Mouse (Mus musculus) layer of hippocampus, adult 11-12 months (tissue): ENCODE data around the gene Xpr1.

Experiments used
- DNase-seq: peaks from one replicate; pipeline ENCODE4 v3.0.0; 2022; ENCODE audit warnings: low spot score

The Xpr1 gene

DNA sequence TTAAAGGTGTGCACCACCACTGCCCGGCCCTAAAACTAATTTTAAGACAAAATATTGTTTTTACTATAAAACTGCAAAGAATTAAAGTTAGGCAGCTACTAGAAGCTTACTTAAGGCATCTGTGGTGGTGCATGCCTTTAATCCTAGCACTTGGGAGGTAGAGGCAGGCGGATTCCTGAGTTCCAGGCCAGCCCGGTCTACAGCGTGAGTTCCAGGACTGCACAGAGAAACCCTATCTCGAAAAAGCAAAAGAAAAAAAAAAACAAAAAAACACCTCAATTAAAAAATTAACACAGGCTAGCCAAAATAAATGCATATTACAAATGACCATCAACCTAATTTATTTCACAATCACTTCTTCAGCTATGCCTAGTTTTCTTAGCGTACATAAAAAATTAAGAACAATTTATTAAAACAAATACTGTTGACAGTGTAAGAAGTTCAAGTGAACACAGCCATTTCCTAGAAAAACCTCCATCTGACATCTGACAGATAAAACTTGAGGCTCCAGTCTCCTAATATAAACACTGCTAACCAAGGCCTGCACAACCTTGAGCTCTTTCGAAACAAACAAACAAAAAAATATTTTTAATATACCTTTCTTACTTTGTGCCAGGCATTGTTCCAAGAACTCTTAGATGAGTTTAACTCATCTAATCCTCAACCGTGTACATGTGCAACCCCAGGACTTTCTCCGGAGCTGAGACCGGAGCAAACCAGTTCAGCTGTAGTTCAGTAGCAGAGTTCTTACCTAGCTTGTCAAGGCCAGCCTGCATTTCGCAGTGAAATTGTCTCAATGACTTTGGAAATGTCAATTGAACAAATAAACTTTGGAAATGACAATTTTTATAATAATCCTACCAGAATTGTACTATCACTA lies 9.3 kb downstream of the Xpr1 start:
- DNase-seq: no peak

DNA sequence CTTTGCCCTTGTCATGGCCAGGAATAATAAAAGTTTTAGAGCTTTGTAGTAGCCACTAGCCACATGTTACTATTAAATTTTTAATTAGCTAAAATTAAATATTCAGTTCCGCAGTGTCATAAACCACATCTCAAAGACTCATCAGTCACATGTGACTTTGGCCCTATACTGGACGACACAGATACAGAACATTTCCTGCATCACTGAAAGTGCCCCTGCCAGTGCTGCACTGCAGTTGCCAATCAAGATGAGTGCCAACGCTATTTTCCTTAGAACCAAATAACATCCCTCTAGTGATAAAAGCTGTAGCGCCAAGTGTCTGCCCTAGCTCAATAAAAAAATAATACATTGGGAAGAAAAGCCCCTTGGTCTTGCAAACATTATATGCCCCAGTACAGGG lies 17.2 kb downstream of the Xpr1 start:
- DNase-seq: no peak

DNA sequence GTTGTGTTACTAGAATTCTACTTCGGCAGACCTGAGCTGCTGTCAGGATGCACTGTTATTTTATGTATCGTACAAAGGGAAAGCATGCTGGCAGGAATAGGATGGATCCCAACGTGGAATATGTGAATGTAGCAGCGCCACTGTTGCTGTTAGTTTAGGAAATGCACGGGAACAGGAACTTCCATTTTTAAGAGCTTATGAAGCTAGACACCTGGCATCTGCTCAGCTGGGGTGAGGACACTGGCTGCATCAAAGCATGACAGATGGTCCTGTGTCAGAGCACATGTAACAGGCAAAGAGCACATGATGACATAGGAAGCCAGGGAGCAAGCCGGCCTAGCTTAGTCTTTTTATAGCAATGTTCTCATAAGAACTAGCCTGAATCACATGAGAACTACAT lies 22.4 kb downstream of the Xpr1 start:
- no peak for DNase-seq

DNA sequence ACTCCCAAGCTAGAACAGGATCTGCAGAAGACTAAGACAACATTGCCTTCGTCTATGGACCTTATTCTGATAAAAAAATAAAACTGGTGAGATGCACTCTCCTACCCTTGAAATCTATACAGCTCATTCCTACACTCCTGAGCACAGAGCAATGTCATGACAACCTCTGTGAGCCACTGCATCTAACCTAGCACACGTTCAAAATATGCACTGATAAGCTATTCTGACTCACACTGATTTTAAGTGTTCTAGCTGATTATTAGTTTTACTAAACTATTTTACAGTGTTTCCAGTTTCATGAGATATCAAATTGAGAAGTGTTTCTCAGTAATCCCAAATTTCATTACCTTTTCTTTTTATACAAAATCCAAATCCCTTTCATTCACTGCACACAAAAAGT lies 23.2 kb downstream of the Xpr1 start:
- no peak for DNase-seq

DNA sequence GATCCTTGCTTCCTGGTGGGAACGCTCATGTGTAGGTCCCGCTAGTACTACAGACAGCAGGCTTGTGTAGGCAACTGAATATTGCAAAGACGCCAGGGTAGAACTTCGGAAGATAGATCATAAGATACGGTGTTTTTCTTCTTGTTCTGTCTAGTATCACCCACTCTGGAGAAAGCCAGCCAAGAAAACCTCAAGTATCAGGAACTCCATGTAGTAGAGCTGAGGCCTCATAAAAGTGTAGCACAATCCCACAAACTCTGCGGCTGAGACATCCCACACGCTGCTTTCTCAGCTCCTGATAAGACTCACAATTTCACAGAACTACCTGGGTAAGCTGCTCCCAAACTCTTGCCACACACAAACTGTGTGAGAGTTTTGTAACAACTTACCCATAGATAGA lies 24.4 kb downstream of the Xpr1 start:
- no peak for DNase-seq

DNA sequence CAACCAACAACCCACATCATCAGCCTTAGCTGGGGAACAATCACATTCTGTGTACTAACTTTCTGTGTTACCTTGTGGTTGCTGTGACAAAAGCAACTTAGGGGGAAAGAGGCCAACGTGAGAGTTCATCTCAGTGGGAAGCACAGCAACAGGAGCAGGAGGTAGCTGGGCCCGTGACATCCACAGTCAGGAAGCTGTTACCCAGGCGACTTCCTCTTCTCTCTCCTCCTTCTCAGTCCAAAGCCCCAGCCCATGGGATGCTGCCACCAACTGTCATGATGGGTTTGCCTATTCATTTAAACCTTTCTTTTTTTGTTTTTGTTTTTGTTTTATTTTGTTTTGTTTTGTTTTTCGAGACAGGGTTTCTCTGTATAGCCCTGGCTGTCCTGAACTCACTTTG lies 25.7 kb downstream of the Xpr1 start:
- DNase-seq: no peak

DNA sequence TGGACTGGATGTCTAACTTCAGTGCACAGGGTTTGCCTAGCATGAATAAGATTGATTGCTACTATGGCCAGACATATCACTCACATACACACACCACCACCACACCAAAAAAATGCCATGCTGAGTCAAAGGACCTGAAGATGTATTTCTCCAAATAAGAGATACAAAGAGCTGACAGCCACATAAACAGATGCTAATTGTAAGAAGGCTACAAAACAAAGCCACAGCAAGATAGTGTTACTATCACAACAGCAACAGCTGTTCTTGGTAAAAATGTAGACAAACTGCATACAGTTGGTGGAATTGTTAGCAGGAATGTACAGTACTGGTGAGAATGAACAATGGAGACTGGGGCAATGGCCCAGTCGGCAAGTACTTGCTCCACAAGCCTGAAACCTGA lies 28.8 kb downstream of the Xpr1 start:
- no peak for DNase-seq

DNA sequence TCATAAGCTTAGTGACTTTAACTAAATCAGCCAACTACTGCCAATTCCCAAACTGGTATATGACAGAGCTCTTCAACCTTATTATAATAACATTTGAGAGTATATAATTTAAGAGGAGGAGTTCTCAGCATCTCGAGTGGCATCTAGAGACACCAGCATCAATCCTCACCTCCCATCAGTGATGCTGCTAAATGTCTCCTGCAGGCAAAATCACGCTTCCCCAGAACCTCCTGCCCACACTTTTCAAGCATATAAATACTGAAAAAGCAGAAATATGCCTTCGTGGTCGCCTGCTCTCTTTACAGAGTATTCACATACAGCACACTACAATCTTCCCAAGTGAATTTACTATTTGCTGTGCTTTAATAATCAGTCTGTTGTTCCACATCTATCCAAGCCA lies 30.7 kb downstream of the Xpr1 start:
- no peak for DNase-seq

DNA sequence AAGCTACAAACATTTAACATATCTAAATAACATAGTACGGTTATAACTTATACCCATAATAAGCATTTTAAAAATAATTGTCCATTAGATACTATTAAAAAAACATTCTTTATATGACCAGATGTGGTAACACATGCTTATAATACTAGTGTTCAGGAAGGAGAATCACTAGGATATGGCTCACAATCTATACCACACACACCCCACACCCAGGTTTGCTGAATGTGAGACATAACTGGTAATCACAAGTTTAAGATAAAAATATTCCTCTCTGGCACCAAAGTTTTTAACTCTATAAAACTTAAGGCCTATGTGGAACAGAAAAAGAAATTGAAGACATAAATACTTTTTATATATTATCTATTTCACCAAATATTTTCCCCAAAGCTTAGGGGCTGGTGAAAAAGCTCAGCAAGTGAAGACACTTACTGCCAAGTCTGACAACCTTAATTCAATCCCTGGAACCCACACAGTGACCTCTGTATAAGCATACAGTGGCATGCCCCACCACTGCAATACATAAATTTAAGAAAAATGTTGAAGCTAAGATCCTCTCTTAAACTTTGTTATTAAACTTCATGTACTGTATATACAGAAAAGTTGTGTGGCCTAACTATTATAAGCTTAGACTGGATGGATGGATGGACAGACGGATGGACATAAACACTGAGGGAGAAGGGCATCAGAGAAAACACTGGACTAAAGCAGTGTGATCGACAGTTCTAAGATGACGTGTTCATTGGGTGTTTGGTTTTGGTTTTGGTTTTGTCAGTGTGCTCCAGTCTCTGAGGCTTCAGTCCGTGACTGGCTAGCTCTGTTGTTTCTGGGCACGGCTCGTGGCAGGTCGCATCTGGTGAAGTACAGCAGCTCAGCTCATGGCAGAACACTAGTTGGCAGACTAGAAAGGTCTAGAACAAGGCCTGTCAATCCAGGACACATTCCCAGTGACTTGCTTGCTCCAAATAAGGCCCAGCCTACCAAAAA lies 33.6 kb downstream of the Xpr1 start:
- no peak for DNase-seq

DNA sequence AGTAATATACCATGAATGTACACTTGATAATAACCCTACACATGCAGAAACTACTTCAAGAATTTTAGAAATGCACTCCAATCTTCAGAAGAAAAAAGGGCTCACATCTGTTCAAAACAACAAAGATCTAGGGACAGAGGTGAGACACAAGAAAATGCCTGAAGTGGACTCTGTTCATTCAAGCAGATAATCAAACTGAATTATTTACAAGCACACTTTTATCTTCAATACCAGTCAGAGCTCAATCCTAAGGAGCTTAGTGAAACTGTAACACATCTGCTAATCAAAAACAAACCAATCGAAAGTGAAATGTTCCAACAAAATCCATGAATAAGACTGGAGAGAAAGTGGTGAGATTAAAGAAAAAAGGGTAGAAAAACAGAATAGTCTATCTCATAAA lies 35.3 kb downstream of the Xpr1 start:
- DNase-seq: no peak

DNA sequence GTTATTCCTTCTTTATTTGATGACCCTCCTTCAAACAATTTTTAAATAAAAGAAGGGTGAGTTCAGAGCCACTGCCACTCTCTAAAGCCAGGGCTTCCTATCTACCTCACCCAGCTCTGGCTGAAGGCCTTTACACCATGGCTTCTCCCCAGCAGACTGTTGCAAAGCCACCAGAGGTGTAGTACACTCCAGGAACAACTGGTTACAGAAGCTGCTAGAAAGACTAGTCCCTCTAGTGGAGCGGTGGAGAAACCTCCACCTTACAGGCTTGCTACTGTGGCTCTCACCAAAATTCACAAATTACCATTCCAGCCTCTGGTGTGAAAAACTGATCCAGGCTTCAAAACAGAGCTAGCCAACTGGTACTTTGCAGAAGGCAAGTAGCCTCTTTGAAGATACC lies 37.9 kb downstream of the Xpr1 start:
- no peak for DNase-seq

DNA sequence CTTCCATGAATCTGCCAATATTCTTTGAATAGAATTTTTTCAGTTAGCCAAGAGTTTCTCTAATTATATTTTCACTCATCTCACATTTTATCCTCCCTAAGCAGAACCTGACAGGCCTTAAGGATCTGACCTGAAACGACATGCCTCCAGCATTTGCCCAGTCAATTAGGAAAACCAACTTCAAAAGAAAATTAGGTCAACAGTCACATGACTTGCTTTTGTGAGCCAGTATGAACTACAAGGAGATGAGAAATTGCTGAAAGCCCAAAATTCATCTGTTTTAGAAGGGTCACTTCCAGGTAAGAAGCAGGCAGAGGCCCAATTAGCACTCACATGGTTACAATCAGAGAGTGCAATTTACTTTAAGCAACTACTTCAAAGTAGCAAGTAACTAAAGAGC lies 44.4 kb downstream of the Xpr1 start:
- DNase-seq: no peak

DNA sequence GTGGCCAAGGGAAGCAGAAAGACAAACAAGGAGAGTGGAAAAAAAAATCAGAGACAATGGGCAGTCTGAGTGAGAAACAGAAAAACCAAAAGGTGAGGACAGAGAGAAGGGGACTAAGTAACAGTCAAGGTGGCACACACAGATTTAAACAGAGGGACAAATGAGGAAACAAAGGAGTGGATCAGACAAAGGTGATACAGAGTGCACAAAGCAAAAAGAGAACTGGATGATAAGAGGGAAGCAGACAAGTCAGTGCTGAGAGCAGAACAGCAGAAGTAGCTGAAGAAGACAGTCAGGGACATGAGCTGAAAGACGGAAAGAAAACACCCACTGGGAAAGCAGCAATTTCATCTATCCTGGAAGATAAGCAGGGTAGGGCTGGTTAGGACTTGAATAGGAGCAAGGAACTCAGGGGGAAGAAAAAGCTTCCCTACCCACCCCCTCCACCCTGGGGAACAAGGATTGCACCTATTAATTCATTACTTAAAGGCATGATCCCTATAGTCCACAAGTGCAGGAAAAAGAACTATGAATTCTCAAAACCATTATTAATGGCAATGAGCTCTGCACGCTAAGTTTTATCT lies 47.0 kb downstream of the Xpr1 start:
- DNase-seq: no peak

DNA sequence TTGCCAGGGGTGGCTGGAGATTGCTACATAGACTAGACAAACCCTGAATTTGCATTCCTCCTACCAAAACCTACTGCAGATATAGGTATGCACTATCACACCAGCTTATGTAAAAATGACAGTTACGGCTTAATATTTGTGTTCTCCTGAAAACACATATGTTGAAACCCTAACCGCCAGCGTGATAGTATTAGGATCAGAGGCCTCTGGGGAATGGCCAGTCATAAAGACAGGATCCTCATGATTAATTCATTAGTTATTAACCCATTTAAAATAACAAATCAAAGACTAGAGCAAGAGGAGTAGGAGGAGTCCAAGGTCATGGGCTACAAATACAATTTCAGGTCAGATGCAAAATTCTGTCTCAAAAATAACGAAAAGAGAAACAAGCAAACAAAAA lies 50.8 kb downstream of the Xpr1 start:
- no peak for DNase-seq

DNA sequence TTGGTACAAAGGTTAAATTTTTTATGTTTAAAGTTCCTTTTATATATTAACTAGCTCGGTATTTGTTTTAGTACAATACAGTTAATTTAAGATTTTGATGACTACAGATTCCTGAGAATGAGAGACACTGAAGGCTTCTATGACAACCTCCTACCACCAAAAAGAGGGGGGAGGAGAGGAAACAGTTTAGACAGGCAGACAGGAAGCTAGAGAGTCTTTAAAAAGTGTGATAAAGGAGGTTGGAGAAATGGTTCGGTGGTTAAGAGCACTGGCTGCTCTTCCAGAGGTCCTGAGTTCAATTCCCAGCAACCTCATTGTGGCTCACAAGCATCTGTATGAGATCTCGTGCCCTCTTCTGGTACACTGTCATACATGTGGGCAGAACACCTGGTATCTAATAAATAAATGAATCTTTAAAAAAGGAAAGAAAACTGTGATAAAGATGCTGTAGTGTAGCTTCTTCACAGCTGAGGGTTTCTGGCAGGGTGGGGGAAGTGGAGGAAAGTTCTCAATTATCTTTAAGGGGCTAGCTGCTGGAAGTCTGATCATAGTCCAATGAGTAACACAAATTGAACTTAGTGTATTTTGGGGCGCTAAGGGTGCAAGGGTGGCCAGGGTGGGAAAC lies 55.6 kb downstream of the Xpr1 start:
- DNase-seq: no peak

DNA sequence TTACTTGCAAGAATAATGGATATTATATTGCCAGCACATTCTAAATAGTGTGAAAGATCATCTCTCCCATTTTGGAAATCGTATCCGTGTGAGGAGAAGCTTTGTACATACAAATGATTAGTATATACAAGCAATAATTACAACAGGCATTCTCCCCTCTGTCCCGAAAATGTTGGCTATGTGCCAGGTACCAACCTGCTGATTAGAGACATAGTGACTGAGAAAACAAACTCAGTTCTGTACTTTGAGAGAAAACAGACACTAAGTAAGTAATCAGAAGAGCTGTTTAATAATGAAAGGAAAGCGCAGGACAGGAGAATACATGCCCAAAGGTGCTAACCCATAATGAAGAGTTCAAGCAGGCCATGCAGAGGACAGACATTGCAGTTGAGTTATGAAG lies 64.1 kb downstream of the Xpr1 start:
- DNase-seq: no peak

DNA sequence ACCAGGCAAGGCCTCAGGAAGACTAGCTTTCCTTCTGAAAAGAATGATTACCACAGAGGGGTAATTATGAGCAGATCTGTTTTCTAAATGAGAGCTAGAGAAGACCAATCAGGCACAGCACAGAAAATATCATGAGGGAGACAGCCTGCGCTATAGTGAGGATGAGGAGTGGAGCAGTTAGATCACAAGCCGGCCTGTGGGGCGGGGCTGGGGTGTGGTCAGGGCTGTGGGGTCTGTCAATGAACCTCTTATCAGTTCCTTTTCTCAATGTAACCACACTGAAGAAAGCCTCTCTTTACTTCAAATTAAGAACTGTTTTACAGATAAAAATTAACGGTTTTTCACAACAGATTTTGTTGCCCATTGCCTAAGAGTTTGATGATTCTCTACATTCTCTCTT lies 65.7 kb downstream of the Xpr1 start:
- no peak for DNase-seq

DNA sequence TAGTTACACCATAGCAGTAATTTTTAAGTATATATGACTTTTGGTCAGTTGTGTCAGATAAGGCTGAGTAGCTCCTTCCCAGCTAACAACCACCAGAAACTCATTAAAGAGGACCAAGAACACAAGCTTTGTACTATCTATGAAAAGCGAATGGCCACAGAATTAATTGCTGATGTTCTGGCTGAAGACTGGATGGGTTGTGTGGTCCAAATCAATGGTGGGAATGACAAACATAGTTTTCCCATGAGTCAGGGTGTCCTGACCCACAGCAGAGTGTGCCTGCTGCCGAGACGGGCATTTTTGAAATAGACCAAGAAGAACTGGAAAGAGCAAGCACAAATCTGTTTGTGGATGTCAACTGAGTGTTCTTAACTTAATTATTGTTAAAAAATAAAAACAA lies 68.7 kb downstream of the Xpr1 start:
- DNase-seq: no peak

DNA sequence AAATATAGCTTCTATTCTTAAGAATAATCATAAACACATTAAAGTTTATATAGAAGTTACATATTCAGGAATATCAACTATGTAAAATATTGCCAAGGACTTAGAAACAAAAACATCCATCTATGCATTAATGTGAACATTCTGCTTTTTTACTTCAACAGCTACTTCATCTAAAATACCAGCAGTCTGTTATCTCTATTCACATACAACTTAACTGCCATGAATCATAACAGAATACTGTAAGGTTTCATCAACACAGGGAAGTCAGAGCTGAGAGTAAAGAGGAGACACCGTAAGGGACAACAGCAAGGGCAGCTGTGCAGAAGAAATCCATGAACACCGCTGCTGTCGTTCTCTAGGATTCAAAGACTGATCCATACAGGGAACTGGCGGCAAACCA lies 69.9 kb downstream of the Xpr1 start:
- DNase-seq: no peak

DNA sequence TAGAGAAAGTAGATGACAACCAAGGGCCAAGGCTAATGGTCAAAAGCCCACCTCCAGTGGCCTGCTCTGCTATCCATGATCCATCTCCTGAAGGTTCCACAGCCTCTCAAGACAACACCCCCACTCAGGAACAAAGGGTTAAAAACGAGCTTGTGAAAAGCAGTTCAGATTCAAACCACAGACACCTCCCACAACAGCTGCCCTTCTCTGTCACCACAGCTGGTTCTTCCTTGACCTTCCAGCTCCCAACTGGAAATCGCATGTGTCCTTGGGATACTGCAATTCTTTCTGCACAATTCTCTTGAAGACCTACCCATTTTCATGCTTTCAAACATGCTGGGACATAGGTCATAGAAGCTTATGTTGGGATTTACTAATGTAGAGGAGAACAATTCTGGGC lies 73.2 kb downstream of the Xpr1 start:
- DNase-seq: no peak

DNA sequence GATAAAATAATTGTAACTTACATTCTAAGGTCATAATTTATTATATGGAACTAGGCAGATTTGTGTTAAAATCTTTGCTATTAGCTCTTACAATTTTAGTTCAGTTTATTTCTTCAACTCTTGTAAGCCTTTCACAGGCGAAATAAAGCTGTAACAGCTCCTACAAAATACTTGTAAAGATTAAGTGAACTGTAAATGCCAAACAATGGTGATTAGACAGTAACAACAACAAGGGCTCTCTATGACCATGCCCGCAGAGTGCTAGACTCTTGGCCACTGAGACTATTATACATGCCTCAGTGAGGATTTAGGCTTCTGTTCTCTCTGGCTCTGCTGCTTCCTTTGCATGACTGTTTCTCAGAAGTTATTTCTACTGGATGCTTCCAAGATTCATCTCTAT lies 77.6 kb downstream of the Xpr1 start:
- DNase-seq: no peak

DNA sequence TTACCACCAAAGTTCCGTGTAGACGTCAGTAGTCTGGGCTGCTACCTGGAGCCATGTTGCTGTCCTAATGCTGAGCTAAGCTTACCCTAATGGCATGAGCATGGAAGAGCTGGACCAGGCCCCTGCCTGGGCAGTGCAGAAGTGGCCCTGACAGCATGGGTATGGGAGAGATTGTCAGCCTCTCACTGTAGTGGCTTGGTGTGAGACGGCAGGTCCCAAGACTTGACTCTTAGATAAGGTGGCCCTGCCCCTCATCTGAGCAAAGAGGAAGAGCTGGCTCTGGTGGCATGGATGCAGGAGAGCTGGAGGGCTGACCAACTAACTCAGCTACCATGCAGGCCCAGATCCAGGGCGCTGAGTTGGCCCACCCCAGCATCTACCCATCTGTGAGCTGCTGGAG lies 79.9 kb downstream of the Xpr1 start:
- DNase-seq: no peak
